Mouse (Mus musculus): ENCODE data around the gene Tor1aip2. TPM values are rescaled to one million over a fixed set of nuclear protein-coding genes. Genes with fewer than 3 reads are reported as not detected.

Tor1aip2 gene
- polyA plus RNA-seq, 1 experiment, result 50.4 TPM

GRCm38 (mm10) chr1:156074575-156074974, 39.4 kb downstream of the Tor1aip2 start:
- Histone ChIP-seq H3K4me3 (replicated peaks; ENCODE audit: control insufficient read depth, low read depth, low read length) (no peak overlapping the region), H3K4me1 (ENCODE audit: control insufficient read depth, insufficient read depth, low read length) (no peaks in the 10 kb centered on the region), H3K27ac (ENCODE audit: control insufficient read depth, insufficient read depth, low read depth, low read length, poor library complexity) (no peak overlapping the region)
- no peak for TF ChIP-seq POLR2A (IDR thresholded peaks at IDR 0.05; ENCODE audit: borderline replicate concordance, control insufficient read depth, low read depth, low read length)
- no peak for TF ChIP-seq CTCF (IDR thresholded peaks at IDR 0.05; ENCODE audit: control insufficient read depth, insufficient read depth, low read length)
- 84% methylated on average over 8 of the region's 8 CpGs for WGBS

DNA sequence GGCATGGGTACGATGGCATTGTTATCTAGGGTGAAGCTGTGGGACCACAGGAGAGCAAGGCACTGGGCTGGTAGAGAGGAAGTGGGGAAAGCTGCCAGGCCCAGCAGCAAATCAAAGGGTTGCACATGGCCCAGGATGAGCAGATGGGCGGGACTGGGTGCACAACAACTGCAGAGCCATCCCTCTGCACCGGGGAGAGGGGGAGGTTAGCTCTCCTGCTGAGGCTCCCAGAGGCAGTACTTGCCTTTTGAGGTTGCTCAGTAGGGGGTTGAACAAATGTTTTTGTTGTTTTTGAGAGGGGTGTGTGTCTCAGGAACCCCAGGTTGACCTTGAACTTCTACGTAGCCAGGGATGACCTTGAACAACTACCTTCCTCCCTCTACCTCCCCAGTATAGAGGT, 41.3 kb downstream of the Tor1aip2 start:
- Histone ChIP-seq H3K4me3 (replicated peaks; ENCODE audit: control insufficient read depth, low read depth, low read length) (no peak overlapping the region), H3K4me1 (ENCODE audit: control insufficient read depth, insufficient read depth, low read length) (no peaks in the 10 kb centered on the region), H3K27ac (ENCODE audit: control insufficient read depth, insufficient read depth, low read depth, low read length, poor library complexity) (no peak overlapping the region)
- TF ChIP-seq POLR2A (IDR thresholded peaks at IDR 0.05; ENCODE audit: borderline replicate concordance, control insufficient read depth, low read depth, low read length) (no peak), CTCF (IDR thresholded peaks at IDR 0.05; ENCODE audit: control insufficient read depth, insufficient read depth, low read length) (no peak)
- 28% methylated on average over 4 of the region's 4 CpGs for WGBS

- TF ChIP-seq POLR2A (IDR thresholded peaks at IDR 0.05; ENCODE audit: borderline replicate concordance, control insufficient read depth, low read depth, low read length), result no peak
- TF ChIP-seq CTCF (IDR thresholded peaks at IDR 0.05; ENCODE audit: control insufficient read depth, insufficient read depth, low read length), result no peak
- H3K4me1 ChIP-seq (ENCODE audit: control insufficient read depth, insufficient read depth, low read length), result no peaks in the 10 kb centered on the region
- 52% methylated on average over 3 of the region's 3 CpGs for WGBS
These were observed 42.5 kb downstream of the Tor1aip2 start for GRCm38 (mm10) chr1:156077655-156078054.

DNA sequence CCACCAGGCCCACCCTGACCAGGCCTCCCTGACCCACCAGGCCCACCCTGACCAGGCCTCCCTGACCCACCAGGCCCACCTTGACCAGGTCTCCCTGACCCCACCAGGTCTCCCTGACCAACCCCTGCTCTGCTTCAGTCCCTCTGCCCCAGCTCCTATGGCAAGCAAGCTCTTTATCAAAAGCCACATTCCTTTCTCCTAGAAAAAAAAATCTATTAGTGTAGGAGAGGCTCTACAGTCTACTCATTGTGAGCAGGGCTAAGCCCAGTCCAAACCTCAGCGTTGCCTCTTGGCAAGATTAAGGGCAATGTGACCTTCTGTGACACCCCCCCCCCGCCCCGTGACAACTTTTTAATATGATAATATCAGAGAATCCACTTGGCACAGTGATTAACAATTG, 49.4 kb downstream of the Tor1aip2 start:
- H3K4me1 ChIP-seq (ENCODE audit: control insufficient read depth, insufficient read depth, low read length), result no peaks in the 10 kb centered on the region
- H3K27ac ChIP-seq (ENCODE audit: control insufficient read depth, insufficient read depth, low read depth, low read length, poor library complexity), result no peak overlapping the region
- TF ChIP-seq CTCF (IDR thresholded peaks at IDR 0.05; ENCODE audit: control insufficient read depth, insufficient read depth, low read length), result no peak
- no peak for TF ChIP-seq POLR2A (IDR thresholded peaks at IDR 0.05; ENCODE audit: borderline replicate concordance, control insufficient read depth, low read depth, low read length)
- 68% methylated on average over 3 of the region's 3 CpGs for WGBS
- no peak overlapping the region for H3K4me3 ChIP-seq (replicated peaks; ENCODE audit: control insufficient read depth, low read depth, low read length)

More at GRCm38 (mm10) chr1:156077655-156078054, 42.5 kb downstream of the Tor1aip2 start:
- Histone ChIP-seq H3K27ac (ENCODE audit: control insufficient read depth, insufficient read depth, low read depth, low read length, poor library complexity) (no peak overlapping the region), H3K4me3 (replicated peaks; ENCODE audit: control insufficient read depth, low read depth, low read length) (no peak overlapping the region)

DNA sequence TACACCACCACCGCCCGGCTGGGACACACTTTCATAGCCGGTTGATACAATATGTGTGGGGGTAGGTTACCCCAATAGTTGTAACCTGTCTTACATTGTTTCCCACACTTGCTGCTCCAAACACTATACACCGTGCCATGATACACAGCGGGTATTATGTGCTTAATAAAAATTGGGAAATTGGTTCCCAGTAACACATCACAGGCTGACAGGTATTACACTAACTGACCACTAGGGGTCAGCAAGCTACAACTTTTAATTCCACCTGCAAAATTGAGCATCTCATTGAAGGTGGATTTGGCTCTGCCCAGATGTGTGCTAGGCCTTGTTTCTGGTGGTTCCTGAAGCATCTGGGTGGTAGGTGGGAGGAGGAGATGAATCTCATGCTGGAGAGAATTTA, 50.6 kb downstream of the Tor1aip2 start:
- Histone ChIP-seq H3K4me1 (ENCODE audit: control insufficient read depth, insufficient read depth, low read length) (no peaks in the 10 kb centered on the region), H3K4me3 (replicated peaks; ENCODE audit: control insufficient read depth, low read depth, low read length) (no peak overlapping the region), H3K27ac (ENCODE audit: control insufficient read depth, insufficient read depth, low read depth, low read length, poor library complexity) (no peak overlapping the region)
- TF ChIP-seq CTCF (IDR thresholded peaks at IDR 0.05; ENCODE audit: control insufficient read depth, insufficient read depth, low read length), result no peak
- no peak for TF ChIP-seq POLR2A (IDR thresholded peaks at IDR 0.05; ENCODE audit: borderline replicate concordance, control insufficient read depth, low read depth, low read length)
- 53% methylated on average over 5 of the region's 5 CpGs for WGBS

DNA sequence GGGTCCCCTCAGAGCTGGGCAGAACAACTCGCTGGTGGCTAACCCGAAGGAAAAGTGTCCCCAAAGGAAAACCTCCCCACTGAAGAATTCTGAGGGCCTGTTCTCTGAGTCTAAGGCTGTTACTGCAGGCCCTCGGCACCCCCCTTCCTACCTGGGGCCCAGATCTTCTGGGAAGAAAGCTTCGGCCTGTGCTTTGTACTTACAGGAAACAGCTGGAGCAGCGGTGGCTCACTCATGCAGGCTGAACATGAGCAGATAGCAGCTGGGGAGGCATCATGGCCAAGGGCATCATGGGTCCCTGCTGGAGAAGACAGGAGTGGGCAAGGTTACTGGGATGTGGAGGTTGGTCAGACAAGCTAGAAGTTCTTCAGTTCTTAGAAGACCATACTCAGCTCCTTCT, 52.4 kb downstream of the Tor1aip2 start:
- 22% methylated on average over 5 of the region's 5 CpGs for WGBS
- no peak for TF ChIP-seq POLR2A (IDR thresholded peaks at IDR 0.05; ENCODE audit: borderline replicate concordance, control insufficient read depth, low read depth, low read length)
- no peak for TF ChIP-seq CTCF (IDR thresholded peaks at IDR 0.05; ENCODE audit: control insufficient read depth, insufficient read depth, low read length)
- Histone ChIP-seq H3K4me1 (ENCODE audit: control insufficient read depth, insufficient read depth, low read length) (no peaks in the 10 kb centered on the region), H3K4me3 (replicated peaks; ENCODE audit: control insufficient read depth, low read depth, low read length) (no peak overlapping the region), H3K27ac (ENCODE audit: control insufficient read depth, insufficient read depth, low read depth, low read length, poor library complexity) (no peak overlapping the region)

- WGBS, result 76% methylated on average over 8 of the region's 8 CpGs
- H3K4me3 ChIP-seq (replicated peaks; ENCODE audit: control insufficient read depth, low read depth, low read length), result no peak overlapping the region
- no peaks in the 10 kb centered on the region for H3K4me1 ChIP-seq (ENCODE audit: control insufficient read depth, insufficient read depth, low read length)
- TF ChIP-seq CTCF (IDR thresholded peaks at IDR 0.05; ENCODE audit: control insufficient read depth, insufficient read depth, low read length) (no peak), POLR2A (IDR thresholded peaks at IDR 0.05; ENCODE audit: borderline replicate concordance, control insufficient read depth, low read depth, low read length) (no peak)
- no peak overlapping the region for H3K27ac ChIP-seq (ENCODE audit: control insufficient read depth, insufficient read depth, low read depth, low read length, poor library complexity)
These were observed 54.4 kb downstream of the Tor1aip2 start for GRCm38 (mm10) chr1:156089561-156089960.

- no peak for TF ChIP-seq POLR2A (IDR thresholded peaks at IDR 0.05; ENCODE audit: borderline replicate concordance, control insufficient read depth, low read depth, low read length)
- TF ChIP-seq CTCF (IDR thresholded peaks at IDR 0.05; ENCODE audit: control insufficient read depth, insufficient read depth, low read length), result no peak
- H3K4me1 ChIP-seq (ENCODE audit: control insufficient read depth, insufficient read depth, low read length), result no peaks in the 10 kb centered on the region
- H3K4me3 ChIP-seq (replicated peaks; ENCODE audit: control insufficient read depth, low read depth, low read length), result no peak overlapping the region
- 80% methylated on average over 4 of the region's 4 CpGs for WGBS
- no peak overlapping the region for H3K27ac ChIP-seq (ENCODE audit: control insufficient read depth, insufficient read depth, low read depth, low read length, poor library complexity)
These were observed 54.8 kb downstream of the Tor1aip2 start for GRCm38 (mm10) chr1:156090042-156090441.

DNA sequence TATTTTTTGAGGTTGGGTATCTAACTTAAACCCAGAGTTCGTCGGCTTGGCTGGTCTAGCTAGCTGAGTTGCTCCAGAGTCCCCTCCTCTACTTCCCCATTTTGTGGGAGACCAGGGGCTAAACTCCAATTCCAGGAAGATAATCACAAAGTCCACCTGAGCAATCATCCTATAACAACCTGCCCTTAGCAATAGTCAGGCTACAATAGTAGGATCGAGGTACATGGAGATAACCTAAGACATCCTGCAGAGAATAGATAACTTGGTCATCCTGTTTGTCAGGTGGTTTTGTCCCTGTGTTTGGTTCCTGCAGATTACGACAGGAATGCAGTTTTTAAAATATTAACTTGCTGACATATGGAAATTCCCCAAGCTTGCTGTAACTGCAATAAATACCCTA, 56.6 kb downstream of the Tor1aip2 start:
- no peak overlapping the region for H3K27ac ChIP-seq (ENCODE audit: control insufficient read depth, insufficient read depth, low read depth, low read length, poor library complexity)
- WGBS, result 28% methylated on average over 4 of the region's 4 CpGs
- H3K4me1 ChIP-seq (ENCODE audit: control insufficient read depth, insufficient read depth, low read length), result no peaks in the 10 kb centered on the region
- no peak overlapping the region for H3K4me3 ChIP-seq (replicated peaks; ENCODE audit: control insufficient read depth, low read depth, low read length)
- TF ChIP-seq POLR2A (IDR thresholded peaks at IDR 0.05; ENCODE audit: borderline replicate concordance, control insufficient read depth, low read depth, low read length), result no peak
- TF ChIP-seq CTCF (IDR thresholded peaks at IDR 0.05; ENCODE audit: control insufficient read depth, insufficient read depth, low read length), result no peak

Measured in bone marrow, adult 2 months (tissue).